Mouse (Mus musculus) MEL (cell line): ENCODE results near the gene Qars. TPM values are rescaled to one million over a fixed set of nuclear protein-coding genes. Genes with fewer than 3 reads are reported as not detected.

Source experiments
- DNase-seq: peaks from one replicate; pipeline ENCODE4 v3.0.0; 2011; ENCODE audit warnings: low read depth, low spot score
- H3K27ac ChIP-seq: 2 replicates; pipeline ENCODE4 v1.5.1; 2012; ENCODE audit warnings: low read depth, mild to moderate bottlenecking, control low read depth, low read length, moderate library complexity; ENCODE audit not compliant: control insufficient read depth
- H3K27me3 ChIP-seq, 2 experiments: fragments of 150-350 bp in 1 of 2; sonication (generic) in 1 of 2; 2 replicates each; pipeline ENCODE4 v1.6.1; 2012; ENCODE audit warnings: low read length in 2 of 2, mild to moderate bottlenecking in 2 of 2, improper control_type of control experiment in 1 of 2, moderate library complexity in 1 of 2; ENCODE audit not compliant: insufficient read depth in 2 of 2, control insufficient read depth in 1 of 2
- H3K36me3 ChIP-seq, 2 experiments: 2 replicates each; pipeline ENCODE4 v1.6.1; 2012 to 2014; ENCODE audit warnings: low read length in 2 of 2, improper control_type of control experiment in 1 of 2, inconsistent platforms in 1 of 2, mild to moderate bottlenecking in 1 of 2; ENCODE audit not compliant: insufficient read depth in 2 of 2, control insufficient read depth in 1 of 2
- H3K4me1 ChIP-seq, 2 experiments: fragments of 150-350 bp in 1 of 2; sonication (generic) in 1 of 2; 2 replicates each; pipeline ENCODE4 v1.6.1; 2012; ENCODE audit warnings: low read length in 2 of 2, improper control_type of control experiment in 1 of 2, mild to moderate bottlenecking in 1 of 2; ENCODE audit not compliant: insufficient read depth in 2 of 2, control insufficient read depth in 1 of 2
- H3K4me3 ChIP-seq, 2 experiments: fragments of 150-350 bp in 1 of 2; sonication (generic) in 1 of 2; 2 replicates each; pipeline ENCODE4 v1.5.1; 2012; ENCODE audit warnings: low read depth in 2 of 2, low read length in 2 of 2, mild to moderate bottlenecking in 2 of 2, moderate library complexity in 2 of 2, control low read depth in 1 of 2, improper control_type of control experiment in 1 of 2; ENCODE audit not compliant: control insufficient read depth in 1 of 2, insufficient read depth in 1 of 2
- H3K79me2 ChIP-seq: 2 replicates; pipeline ENCODE4 v1.6.1; 2012; ENCODE audit warnings: mild to moderate bottlenecking, low read length, moderate library complexity; ENCODE audit not compliant: control insufficient read depth, poor library complexity, insufficient read depth
- H3K9ac ChIP-seq: 2 replicates; pipeline ENCODE4 v1.6.1; 2012; ENCODE audit warnings: low read depth, mild to moderate bottlenecking, control low read depth, low read length, moderate library complexity; ENCODE audit not compliant: control insufficient read depth, poor library complexity, severe bottlenecking
- H3K9me3 ChIP-seq: fragments of 150-350 bp; sonication (generic); replicated peaks from 2 replicates; pipeline ENCODE4 v1.6.1; 2012; ENCODE audit warnings: mild to moderate bottlenecking, low read length, improper control_type of control experiment, moderate library complexity; ENCODE audit not compliant: insufficient read depth
- CHD2 ChIP-seq: IDR thresholded peaks from 2 replicates; pipeline ENCODE4 v1.6.1; 2011; ENCODE audit warnings: low read length, improper control_type of control experiment
- CTCF ChIP-seq, 3 experiments: IDR thresholded peaks in 2 of 3; conservative IDR thresholded peaks in 1 of 3; 2 replicates each; pipeline ENCODE4 v1.5.1; 2011 to 2012; ENCODE audit warnings: low read length in 3 of 3, low read depth in 2 of 3, mild to moderate bottlenecking in 2 of 3, improper control_type of control experiment in 1 of 3, inconsistent platforms in 1 of 3, mixed read lengths in 1 of 3, moderate library complexity in 1 of 3; ENCODE audit not compliant: control insufficient read depth in 1 of 3, insufficient read depth in 1 of 3, poor library complexity in 1 of 3, severe bottlenecking in 1 of 3
- ELF1 ChIP-seq: IDR thresholded peaks from 2 replicates; pipeline ENCODE4 v1.6.1; 2014; ENCODE audit warnings: low read depth, mild to moderate bottlenecking, inconsistent platforms, low read length, improper control_type of control experiment, moderate library complexity
- ETS1 ChIP-seq: IDR thresholded peaks from 2 replicates; pipeline ENCODE4 v1.6.1; 2012; ENCODE audit warnings: low read depth, mild to moderate bottlenecking, inconsistent platforms, low read length, improper control_type of control experiment, moderate library complexity
- GATA1 ChIP-seq: IDR thresholded peaks from 2 replicates; pipeline ENCODE4 v1.6.1; 2011; ENCODE audit warnings: low read depth, low read length, improper control_type of control experiment
- HCFC1 ChIP-seq: IDR thresholded peaks from 2 replicates; pipeline ENCODE4 v1.6.1; 2012; ENCODE audit warnings: low read depth, mild to moderate bottlenecking, inconsistent platforms, low read length, improper control_type of control experiment, moderate library complexity
- JUND ChIP-seq: IDR thresholded peaks from 2 replicates; pipeline ENCODE4 v1.6.1; 2011; ENCODE audit warnings: low read depth, mild to moderate bottlenecking, improper control_type of control experiment, low read length
- KAT2A ChIP-seq: conservative IDR thresholded peaks from 2 replicates; pipeline ENCODE4 v1.6.1; 2012; ENCODE audit warnings: low read depth, low read length, improper control_type of control experiment, inconsistent platforms
- MAFK ChIP-seq: IDR thresholded peaks from 2 replicates; pipeline ENCODE4 v1.6.1; 2011; ENCODE audit warnings: low read depth, mild to moderate bottlenecking, low read length, improper control_type of control experiment, borderline replicate concordance
- MYB ChIP-seq: IDR thresholded peaks from 2 replicates; pipeline ENCODE4 v1.6.1; 2011; ENCODE audit warnings: mild to moderate bottlenecking, low read depth, low read length, improper control_type of control experiment
- NELFE ChIP-seq: IDR thresholded peaks from 2 replicates; pipeline ENCODE4 v1.6.1; 2011; ENCODE audit warnings: low read depth, low read length, improper control_type of control experiment
- NRF1 ChIP-seq: IDR thresholded peaks from 2 replicates; pipeline ENCODE4 v1.6.1; 2014; ENCODE audit warnings: low read depth, mild to moderate bottlenecking, inconsistent platforms, low read length, improper control_type of control experiment, moderate library complexity; ENCODE audit not compliant: poor library complexity, insufficient read depth, severe bottlenecking
- POLR2AphosphoS2 ChIP-seq: IDR thresholded peaks from 2 replicates; pipeline ENCODE4 v1.6.1; 2011; ENCODE audit warnings: low read length, improper control_type of control experiment
- TAL1 ChIP-seq: IDR thresholded peaks from 2 replicates; pipeline ENCODE4 v1.6.1; 2012; ENCODE audit warnings: mild to moderate bottlenecking, inconsistent platforms, low read length, moderate library complexity, mixed read lengths
- TCF12 ChIP-seq: IDR thresholded peaks from 2 replicates; pipeline ENCODE4 v1.6.1; 2014; ENCODE audit warnings: low read depth, mild to moderate bottlenecking, inconsistent platforms, low read length, improper control_type of control experiment, moderate library complexity
- USF1 ChIP-seq: IDR thresholded peaks from 2 replicates; pipeline ENCODE4 v1.6.1; 2014; ENCODE audit warnings: low read depth, mild to moderate bottlenecking, inconsistent platforms, low read length, improper control_type of control experiment, moderate library complexity
- ZKSCAN1 ChIP-seq: IDR thresholded peaks from 2 replicates; pipeline ENCODE4 v1.6.1; 2012; ENCODE audit warnings: low read depth, mild to moderate bottlenecking, inconsistent platforms, low read length, improper control_type of control experiment, moderate library complexity
- polyA plus RNA-seq, 2 experiments: library from polyadenylated mRNA; stranded (reverse) in 1 of 2; unstranded in 1 of 2; fragments of >175 nt in 1 of 2; fragments of >200 nt in 1 of 2; gene quantifications; 2 replicates each; pipeline versions ENCODE4 v1.2.1 to v1.2.4; 2012; ENCODE audit warnings: low replicate concordance in 2 of 2, low read depth in 1 of 2; ENCODE audit not compliant: insufficient read length in 2 of 2, insufficient read depth in 1 of 2, missing spikeins in 1 of 2
- total RNA-seq: library from RNA; depleted of rRNA; stranded (reverse); fragments of 300-350 nt; gene quantifications from 2 replicates; pipeline ENCODE4 v1.2.3, GENCODE M21; 2012

Qars gene
- total and polyA plus RNA-seq, 3 experiments, result 286 to 407 TPM; not detected in 1

DNA sequence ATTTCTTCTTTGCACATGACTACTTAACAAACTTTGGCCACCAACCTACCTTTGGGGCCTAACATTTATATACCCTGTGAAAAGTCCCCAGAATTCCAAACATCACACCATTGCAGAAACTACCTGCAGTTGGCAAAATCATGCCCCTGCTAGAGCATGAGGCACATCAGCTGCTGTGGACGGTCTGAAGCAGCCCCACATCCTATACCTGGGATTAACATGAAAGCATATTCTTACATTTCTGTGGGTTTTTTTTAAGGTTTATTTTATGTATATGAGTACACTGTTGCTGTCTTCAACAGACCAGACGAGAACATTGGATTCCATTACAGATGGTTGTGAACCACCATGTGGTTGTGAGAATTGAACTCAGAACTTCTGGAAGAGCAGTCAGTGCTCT, 41.3 kb upstream of the Qars start:
- no peak overlapping the region for H3K4me3 ChIP-seq
- H3K9me3 ChIP-seq, result no peaks in the 10 kb centered on the region
- H3K27me3 ChIP-seq, result no peaks in the 10 kb centered on the region
- DNase-seq, result no peak
- H3K4me1 ChIP-seq, result peaks cover 0 to 5% of the 10 kb centered on the region in 2 experiments; a peak in 2 of 4 replicates
- H3K27ac ChIP-seq, result no peak overlapping the region
- H3K79me2 ChIP-seq, result peaks cover 8% of the 10 kb centered on the region
- no peak overlapping the region for H3K9ac ChIP-seq
- TF ChIP-seq HCFC1 (no peak), MYB (no peak)
- peaks cover 0 to 5% of the 10 kb centered on the region in 2 experiments; a peak in 2 of 4 replicates for H3K36me3 ChIP-seq

DNA sequence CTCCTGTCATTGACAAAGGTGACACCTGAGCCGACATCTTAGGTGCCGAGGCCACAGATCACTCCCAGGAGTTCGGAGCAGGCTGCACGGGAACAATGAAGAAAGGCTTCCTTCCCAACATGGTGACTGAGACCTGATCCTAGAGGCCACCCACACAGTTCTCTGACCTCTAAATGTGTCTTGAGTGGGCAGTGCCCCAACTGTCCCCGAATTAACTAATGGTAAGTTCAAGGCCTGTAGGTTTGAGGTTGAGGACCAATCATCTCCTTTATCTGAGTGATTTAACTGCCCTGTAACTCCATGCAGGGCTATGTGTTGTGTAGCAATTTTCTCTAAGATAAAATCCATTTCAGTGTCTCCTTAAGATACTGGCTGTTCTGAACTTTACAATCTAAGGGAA, 38.1 kb upstream of the Qars start:
- Histone ChIP-seq H3K27me3 (no peaks in the 10 kb centered on the region), H3K9ac (no peak overlapping the region), H3K4me3 (no peak overlapping the region), H3K4me1 (no peaks in the 10 kb centered on the region), H3K79me2 (no peaks in the 10 kb centered on the region), H3K9me3 (no peaks in the 10 kb centered on the region), H3K36me3 (no peaks in the 10 kb centered on the region), H3K27ac (no peak overlapping the region)
- no peak for TF ChIP-seq POLR2AphosphoS2
- no peak for TF ChIP-seq KAT2A
- TF ChIP-seq ETS1, result no peak
- TF ChIP-seq GATA1, result no peak
- no peak for TF ChIP-seq ZKSCAN1
- no peak for TF ChIP-seq CTCF (IDR thresholded peaks at IDR 0.05 in 2 of 3, conservative IDR thresholded peaks at IDR 0.05 in 1 of 3; ENCODE audit: control insufficient read depth in 1 of 3, insufficient read depth in 1 of 3, low read depth in 2 of 3, low read length in 3 of 3, poor library complexity in 1 of 3, severe bottlenecking in 1 of 3)
- no peak for TF ChIP-seq CHD2
- no peak for TF ChIP-seq MAFK
- no peak for TF ChIP-seq NRF1
- no peak for TF ChIP-seq NELFE
- no peak for TF ChIP-seq JUND
- DNase-seq, result no peak

DNA sequence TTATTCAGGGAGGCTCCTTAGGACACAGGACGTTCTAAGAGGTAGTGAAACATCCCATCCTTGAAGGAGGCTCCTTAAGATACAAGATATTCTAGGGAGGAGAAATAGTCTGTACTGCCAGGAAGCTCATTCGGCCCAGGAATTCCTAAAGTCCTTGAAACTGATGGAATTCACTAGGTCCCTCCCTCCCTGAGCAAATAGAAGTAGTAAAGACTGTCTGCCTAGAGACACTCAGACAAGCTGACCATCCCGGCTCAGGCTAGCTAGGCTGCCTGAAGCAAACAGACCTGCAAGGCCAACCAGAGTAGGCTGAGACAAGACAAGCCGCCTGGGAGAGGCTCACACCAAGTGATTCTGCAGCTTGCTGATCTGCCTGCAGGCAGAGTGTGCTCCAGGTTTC, 37.7 kb upstream of the Qars start:
- TF ChIP-seq TAL1, result no peak
- no peak for TF ChIP-seq KAT2A
- TF ChIP-seq USF1, result no peak
- TF ChIP-seq TCF12, result no peak
- TF ChIP-seq MYB, result no peak
- no peak for TF ChIP-seq CHD2
- no peak for TF ChIP-seq NELFE
- TF ChIP-seq ETS1, result no peak
- TF ChIP-seq ELF1, result no peak
- Histone ChIP-seq H3K27ac (no peak overlapping the region), H3K4me1 (no peaks in the 10 kb centered on the region), H3K4me3 (no peak overlapping the region), H3K27me3 (no peaks in the 10 kb centered on the region), H3K9ac (no peak overlapping the region), H3K79me2 (no peaks in the 10 kb centered on the region), H3K36me3 (no peaks in the 10 kb centered on the region), H3K9me3 (no peaks in the 10 kb centered on the region)
- no peak for DNase-seq
